Mouse (Mus musculus) intestine, postnatal 0 days (tissue): ENCODE measurements around the gene Cdca3. TPM values are rescaled to one million over a fixed set of nuclear protein-coding genes. Genes with fewer than 3 reads are reported as not detected.
A peak's percentile ranks its signal among the peaks of the same experiment; 100 is the strongest.

ENCODE experiments used
- ATAC-seq: fragments of 200-750 bp; cut with Nextera tagmentation; 2 replicates; pipeline ENCODE4 v1.8.0; 2017; ENCODE audit warnings: mild to moderate bottlenecking, moderate TSS enrichment, moderate library complexity
- H3K27ac ChIP-seq: fragments of 300-500 bp; sonication (generic); 2 replicates; pipeline ENCODE4 v1.5.1; 2014; ENCODE audit warnings: mild to moderate bottlenecking, low read depth, low read length, moderate library complexity
- H3K27me3 ChIP-seq: fragments of 300-500 bp; sonication (generic); replicated peaks from 2 replicates; pipeline ENCODE4 v1.6.1; 2014; ENCODE audit warnings: low read length, mixed read lengths; ENCODE audit not compliant: control insufficient read depth, insufficient read depth
- H3K36me3 ChIP-seq: fragments of 300-500 bp; sonication (generic); 2 replicates; pipeline ENCODE4 v1.6.1; 2014; ENCODE audit warnings: mild to moderate bottlenecking, moderate library complexity; ENCODE audit not compliant: control insufficient read depth, insufficient read depth
- H3K4me1 ChIP-seq: fragments of 300-500 bp; sonication (generic); replicated peaks from 2 replicates; pipeline ENCODE4 v1.6.1; 2014; ENCODE audit warnings: antibody characterized with exemption, low read length, mixed read lengths; ENCODE audit not compliant: control insufficient read depth, insufficient read depth
- H3K4me2 ChIP-seq: fragments of 300-500 bp; sonication (generic); replicated peaks from 2 replicates; pipeline ENCODE4 v1.6.1; 2014; ENCODE audit warnings: low read depth, mild to moderate bottlenecking, moderate library complexity
- H3K4me3 ChIP-seq: fragments of 300-500 bp; sonication (generic); 2 replicates; pipeline ENCODE4 v1.5.1; 2014; ENCODE audit warnings: low read depth, low read length
- H3K9ac ChIP-seq: fragments of 300-500 bp; sonication (generic); 2 replicates; pipeline ENCODE4 v1.6.1; 2014; ENCODE audit warnings: mild to moderate bottlenecking, low read depth, low read length
- H3K9me3 ChIP-seq: fragments of 300-500 bp; sonication (generic); 2 replicates; pipeline ENCODE4 v1.6.1; 2016; ENCODE audit warnings: mixed run types; ENCODE audit not compliant: control insufficient read depth
- CTCF ChIP-seq: sonication (generic); IDR thresholded peaks from 2 replicates; pipeline ENCODE4 v1.5.1; 2016; ENCODE audit warnings: low read depth, mild to moderate bottlenecking, control low read depth, antibody characterized with exemption, moderate library complexity
- WGBS: fragments of 180-500 bp; shearing (Covaris S2); extraction: QIAGEN DNeasy Blood & Tissue Kit; methylation state at CpG from one replicate; pipeline ENCODE4 v1.1.7; 2014; 5-methylcytosine and 5-hydroxymethylcytosine counted together
- polyA plus RNA-seq: library from polyadenylated mRNA; unstranded; fragments of >200 nt; fragmentation: Nextera tagmentation; extraction: Ambion mirVana; gene quantifications from 2 replicates; pipeline ENCODE4 v1.2.1, GENCODE M21; 2015

The Cdca3 gene
- polyA plus RNA-seq, 1 experiment from 2014 or later = 57.4 TPM

DNA sequence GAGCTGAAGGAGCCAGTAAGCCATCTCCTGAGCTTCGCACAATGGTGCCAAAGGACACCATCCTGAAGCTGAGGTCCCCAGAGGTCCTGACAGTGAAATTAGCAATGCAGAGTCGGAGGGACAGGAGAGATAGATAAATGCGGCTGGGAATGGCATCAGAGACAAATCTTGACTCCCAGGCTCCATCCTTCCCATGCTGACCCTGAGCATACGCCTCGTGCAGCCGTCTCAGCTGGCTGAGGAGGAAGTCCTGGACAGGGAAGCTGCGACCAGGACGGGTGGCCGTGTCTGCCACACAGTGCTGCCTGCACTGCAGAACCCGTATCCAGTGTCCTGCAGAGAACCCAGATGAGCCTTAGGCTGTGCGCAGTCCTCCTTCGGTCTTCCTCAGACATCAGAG lies 25.3 kb downstream of the Cdca3 start:
- ATAC-seq = no peak
- Histone ChIP-seq H3K9ac (no peak overlapping the region), H3K4me2 (no peak overlapping the region), H3K27ac (no peak overlapping the region), H3K9me3 (no peaks in the 10 kb centered on the region), H3K36me3 (no peaks in the 10 kb centered on the region), H3K4me1 (no peaks in the 10 kb centered on the region), H3K4me3 (no peak overlapping the region), H3K27me3 (peaks cover 41% of the 10 kb centered on the region)
- TF ChIP-seq CTCF = no peak
- 70% methylated on average over 12 of the region's 12 CpGs for WGBS

DNA sequence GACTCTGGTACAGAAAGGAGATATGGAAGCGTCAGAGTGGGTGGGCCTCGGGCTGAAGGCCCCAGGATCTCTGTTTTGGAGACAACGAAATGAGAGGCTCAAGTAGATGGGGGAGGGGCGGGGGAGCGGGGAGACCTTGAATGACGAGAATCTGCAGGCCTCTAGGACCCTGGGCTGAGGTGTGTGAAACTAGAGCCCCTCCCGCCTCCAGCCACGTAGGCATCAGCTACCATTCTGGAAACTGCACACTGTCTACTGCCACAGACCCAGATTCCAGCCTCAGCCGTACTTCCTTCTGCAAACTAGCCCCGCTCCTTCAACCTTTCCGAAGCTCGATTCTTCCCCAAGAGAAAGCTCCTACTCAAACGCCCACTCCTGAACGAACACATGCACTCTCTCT lies 27.0 kb downstream of the Cdca3 start:
- peak overlapping the region; percentile 98 for H3K4me2 ChIP-seq
- H3K9ac ChIP-seq = no peak overlapping the region
- H3K4me3 ChIP-seq = peak overlapping the region; percentile 70; the same call in 1 of the 2 replicates
- H3K9me3 ChIP-seq = no peaks in the 10 kb centered on the region
- no peak overlapping the region for H3K27ac ChIP-seq
- 20% methylated on average over 14 of the region's 14 CpGs for WGBS
- no peaks in the 10 kb centered on the region for H3K36me3 ChIP-seq
- H3K4me1 ChIP-seq = no peaks in the 10 kb centered on the region
- TF ChIP-seq CTCF = no peak
- no peak for ATAC-seq
- peaks cover 49% of the 10 kb centered on the region for H3K27me3 ChIP-seq

DNA sequence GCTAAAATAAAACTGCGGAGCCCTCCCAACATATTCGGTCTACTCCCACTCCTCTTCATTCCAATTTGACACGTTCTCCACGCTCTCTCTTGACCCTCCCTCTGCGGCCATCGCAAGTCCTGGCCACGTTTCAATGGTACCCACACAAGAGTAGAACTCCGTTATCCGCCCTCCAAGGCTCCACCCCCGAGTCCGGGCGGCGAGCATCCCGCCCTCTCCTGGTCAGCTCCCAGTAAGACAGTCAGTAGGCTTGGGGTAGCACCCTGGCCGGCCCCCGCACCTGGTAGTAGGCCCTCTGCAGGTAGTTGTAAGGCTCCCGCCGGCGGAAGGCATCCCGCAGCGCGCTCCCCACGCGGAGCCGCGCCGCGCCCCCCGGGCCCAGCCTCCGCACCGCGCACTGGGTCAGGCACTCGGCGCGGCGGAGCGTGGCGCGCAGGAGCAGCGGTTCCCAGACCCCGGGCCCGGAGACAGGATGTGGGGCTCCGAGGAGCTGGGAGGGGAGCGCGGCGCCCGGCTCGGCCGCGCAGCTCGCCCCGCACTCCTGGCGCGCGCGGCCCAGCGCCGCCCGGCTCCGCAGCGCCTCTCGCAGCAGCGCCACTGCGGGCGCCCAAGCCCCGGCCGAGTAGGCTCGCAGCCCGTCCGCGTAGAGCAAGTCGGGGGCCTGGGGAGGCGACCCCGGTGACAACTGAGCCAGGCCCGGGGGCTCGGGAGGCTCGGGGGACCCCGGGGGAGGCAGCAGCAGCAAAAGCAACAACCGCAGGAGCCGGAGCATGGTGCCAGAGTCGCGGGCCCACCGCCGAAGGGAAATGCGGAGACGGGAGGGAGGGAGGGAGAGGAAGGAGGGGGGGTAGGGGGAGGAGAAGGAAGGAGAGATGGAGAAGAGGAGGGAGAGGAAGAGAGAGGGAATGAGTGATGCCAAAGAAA lies 27.8 kb downstream of the Cdca3 start, which contains the start of gene P3h3:
TSS of gene P3h3 (minus strand) at position 837 of the 924 bp plus-strand sequence.
- Histone ChIP-seq H3K4me1 (no peaks in the 10 kb centered on the region), H3K9me3 (no peaks in the 10 kb centered on the region), H3K4me3 (peak within 1 kb of the TSS; percentile 70), H3K4me2 (peak within 1 kb of the TSS; percentile 98), H3K27ac (peak within 1 kb of the TSS; percentile 77), H3K9ac (peak within 1 kb of the TSS; percentile 71), H3K27me3 (peaks cover 51% of the 10 kb centered on the region), H3K36me3 (no peaks in the 10 kb centered on the region)
- under 1% methylated on average over 64 of the region's 86 CpGs for WGBS
- ATAC-seq = peak; percentile 70
- peak; percentile 83 for TF ChIP-seq CTCF

DNA sequence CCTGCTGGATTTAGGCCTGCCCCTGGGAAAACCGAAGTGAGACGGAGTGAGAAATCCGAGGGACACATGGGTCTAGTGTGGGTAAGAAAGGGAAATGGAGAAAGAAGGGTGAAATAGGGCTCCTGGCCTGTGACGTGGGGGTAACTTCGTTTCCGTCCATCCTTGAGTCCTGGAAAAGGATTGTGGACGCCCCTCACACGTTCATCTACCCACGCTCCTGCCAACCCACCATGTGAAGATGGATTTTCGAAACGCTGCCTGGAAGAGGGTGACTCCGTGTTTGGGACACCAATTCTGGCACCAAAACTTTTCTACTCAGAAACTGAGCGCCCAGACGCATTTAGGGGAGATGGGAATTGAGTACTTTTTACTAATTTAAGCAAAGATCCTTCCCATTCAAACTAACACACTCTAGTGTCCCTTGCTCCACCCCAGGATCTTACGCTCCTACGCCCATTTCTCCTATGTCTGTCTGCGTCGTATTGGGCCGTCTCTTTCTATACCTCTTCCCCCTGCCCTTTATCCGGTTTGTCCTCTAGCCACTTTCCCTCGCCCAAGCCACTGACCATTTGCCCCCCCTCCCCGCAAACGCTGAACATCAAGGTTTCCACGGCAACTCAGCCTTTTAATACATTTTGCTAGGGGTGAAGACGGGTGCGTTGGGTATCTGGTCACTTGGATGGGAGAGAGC lies 28.6 kb downstream of the Cdca3 start:
- peak overlapping the region; percentile 77; the same call in 1 of the 2 replicates for H3K27ac ChIP-seq
- no peak overlapping the region for H3K9ac ChIP-seq
- H3K4me2 ChIP-seq = peak overlapping the region; percentile 98
- no peaks in the 10 kb centered on the region for H3K9me3 ChIP-seq
- H3K4me1 ChIP-seq = no peaks in the 10 kb centered on the region
- no peaks in the 10 kb centered on the region for H3K36me3 ChIP-seq
- no peak for ATAC-seq
- WGBS = 37% methylated on average over 26 of the region's 26 CpGs
- H3K4me3 ChIP-seq = peak overlapping the region; percentile 70; the same call in 1 of the 2 replicates
- peaks cover 55% of the 10 kb centered on the region for H3K27me3 ChIP-seq
- TF ChIP-seq CTCF = no peak

DNA sequence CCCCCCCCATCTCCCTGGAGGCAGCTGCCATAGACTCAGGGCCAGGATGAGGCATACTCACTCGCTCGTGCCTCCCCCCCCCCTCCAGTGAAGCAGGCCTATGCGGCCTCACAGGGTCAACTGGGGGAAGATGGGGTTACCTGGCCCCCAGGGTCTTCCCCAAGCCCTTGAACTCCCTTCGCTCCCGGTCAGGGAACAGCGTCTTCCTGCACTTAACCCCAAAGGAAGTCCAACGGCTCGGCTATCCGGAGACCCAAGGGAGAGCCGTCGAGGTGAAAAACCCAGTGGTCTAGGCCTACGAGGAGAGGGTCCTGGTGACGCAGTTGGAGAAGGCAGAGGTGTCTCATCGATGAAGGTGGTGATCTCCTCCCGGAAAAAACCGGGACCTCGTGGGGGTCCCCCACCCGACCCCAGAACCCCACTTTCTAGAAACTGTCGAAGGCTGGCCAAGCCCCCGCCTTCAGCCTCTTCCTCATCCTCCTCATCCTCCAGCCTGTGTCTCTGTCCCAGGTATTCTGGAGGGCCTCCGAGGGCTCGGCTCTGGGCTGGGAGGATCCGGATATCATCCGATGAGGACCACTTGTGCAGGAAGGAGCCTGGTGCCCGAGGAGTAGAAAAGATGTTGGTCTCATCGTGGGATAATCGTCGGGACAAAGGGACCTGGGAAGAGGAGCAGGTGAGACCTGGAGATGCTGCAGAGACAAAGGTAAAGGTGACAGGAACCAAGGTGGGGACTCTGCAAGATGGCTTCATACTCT lies 29.4 kb downstream of the Cdca3 start:
- Histone ChIP-seq H3K27me3 (peaks cover 59% of the 10 kb centered on the region), H3K27ac (no peak overlapping the region), H3K4me1 (peaks cover 4% of the 10 kb centered on the region; the same call in 1 of the 2 replicates), H3K4me2 (no peak overlapping the region), H3K9me3 (no peaks in the 10 kb centered on the region), H3K9ac (no peak overlapping the region), H3K36me3 (no peaks in the 10 kb centered on the region), H3K4me3 (no peak overlapping the region)
- 79% methylated on average over 28 of the region's 28 CpGs for WGBS
- TF ChIP-seq CTCF = no peak
- ATAC-seq = no peak
